Mouse (Mus musculus): ENCODE data around the gene Zmat1. TPM values are rescaled to one million over a fixed set of nuclear protein-coding genes. Genes with fewer than 3 reads are reported as not detected.

The Zmat1 gene
- polyA plus RNA-seq, 1 experiment from 2014 or later, result 6.5 TPM

DNA sequence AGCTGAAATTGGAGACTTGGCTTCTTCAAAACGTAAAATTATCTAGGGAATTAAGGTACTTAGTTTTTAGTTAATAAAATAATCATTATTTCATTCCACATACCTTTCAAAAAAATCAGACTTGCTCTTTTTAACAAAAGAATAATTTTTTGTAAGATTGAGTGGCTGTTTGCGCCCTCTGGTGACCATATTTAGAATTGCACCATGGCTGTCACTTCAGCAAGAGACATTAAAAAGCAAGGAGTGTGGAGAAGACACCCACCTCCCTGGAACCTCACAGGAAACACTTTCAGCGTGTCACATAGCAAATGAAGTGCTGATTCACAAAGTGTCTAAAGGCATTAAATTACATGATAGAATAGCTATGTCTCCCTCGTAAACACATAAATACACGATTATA, 78.6 kb downstream of the Zmat1 start:
- no peak overlapping the region for H3K9ac ChIP-seq (ENCODE audit: low read length)
- H3K4me3 ChIP-seq (ENCODE audit: low read length), result no peak overlapping the region
- no peaks in the 10 kb centered on the region for H3K4me1 ChIP-seq (replicated peaks; ENCODE audit: control insufficient read depth, insufficient read depth, low read length)
- H3K36me3 ChIP-seq (ENCODE audit: control insufficient read depth, insufficient read depth, low read length), result no peaks in the 10 kb centered on the region
- H3K27ac ChIP-seq (ENCODE audit: low read length), result no peak overlapping the region
- no peaks in the 10 kb centered on the region for H3K9me3 ChIP-seq (ENCODE audit: control insufficient read depth, low read length)
- WGBS, result 24% methylated on average over 5 of the region's 5 CpGs
- no peak overlapping the region for H3K4me2 ChIP-seq (ENCODE audit: low read depth, low read length)
- ATAC-seq (ENCODE audit: low read depth), result no peak
- H3K27me3 ChIP-seq (ENCODE audit: control insufficient read depth, insufficient read depth, low read depth, low read length), result no peaks in the 10 kb centered on the region

DNA sequence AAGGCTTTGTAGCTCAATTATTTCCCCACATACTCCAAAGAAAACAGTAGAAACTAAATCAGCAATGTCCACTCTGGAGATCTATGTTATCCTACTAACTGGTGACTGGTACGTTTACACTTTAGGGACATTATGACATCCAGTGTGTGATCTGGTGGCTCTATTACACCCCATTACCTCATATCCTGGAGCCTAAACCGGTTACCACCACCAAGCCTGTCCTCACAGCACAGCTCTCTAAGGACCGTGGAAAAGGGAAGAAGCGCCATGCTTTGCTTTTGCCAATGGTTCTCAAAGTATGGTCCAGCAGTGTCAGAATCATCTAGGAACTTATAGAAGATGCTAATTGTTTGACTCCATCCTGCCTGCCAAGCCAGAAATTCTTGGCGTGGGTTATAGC, 79.1 kb downstream of the Zmat1 start:
- H3K36me3 ChIP-seq (ENCODE audit: control insufficient read depth, insufficient read depth, low read length), result no peaks in the 10 kb centered on the region
- H3K27ac ChIP-seq (ENCODE audit: low read length), result no peak overlapping the region
- no peaks in the 10 kb centered on the region for H3K9me3 ChIP-seq (ENCODE audit: control insufficient read depth, low read length)
- 63% methylated on average over 5 of the region's 5 CpGs for WGBS
- ATAC-seq (ENCODE audit: low read depth), result no peak
- no peak overlapping the region for H3K4me2 ChIP-seq (ENCODE audit: low read depth, low read length)
- no peak overlapping the region for H3K4me3 ChIP-seq (ENCODE audit: low read length)
- H3K27me3 ChIP-seq (ENCODE audit: control insufficient read depth, insufficient read depth, low read depth, low read length), result no peaks in the 10 kb centered on the region
- no peaks in the 10 kb centered on the region for H3K4me1 ChIP-seq (replicated peaks; ENCODE audit: control insufficient read depth, insufficient read depth, low read length)
- no peak overlapping the region for H3K9ac ChIP-seq (ENCODE audit: low read length)

DNA sequence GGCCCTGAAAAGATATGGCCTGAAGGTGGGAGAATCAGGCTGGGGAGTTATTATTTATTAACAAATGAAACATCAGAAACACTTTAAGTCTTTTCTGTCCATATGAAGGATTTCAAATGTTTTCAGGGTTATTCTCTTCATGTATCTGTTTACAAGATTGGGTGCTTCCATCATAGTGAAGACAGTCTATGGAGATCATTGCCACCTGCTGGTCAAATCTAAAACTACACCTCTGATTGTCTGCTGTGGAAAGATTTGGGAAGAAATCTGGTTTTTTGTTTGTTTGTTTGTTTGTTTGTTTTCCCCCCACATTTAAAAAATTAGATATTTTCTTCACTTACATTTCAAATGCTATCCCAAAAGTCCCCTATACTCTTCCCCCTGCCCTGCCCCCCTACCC, 84.0 kb downstream of the Zmat1 start:
- no peaks in the 10 kb centered on the region for H3K4me1 ChIP-seq (replicated peaks; ENCODE audit: control insufficient read depth, insufficient read depth, low read length)
- H3K27me3 ChIP-seq (ENCODE audit: control insufficient read depth, insufficient read depth, low read depth, low read length), result no peaks in the 10 kb centered on the region
- H3K9ac ChIP-seq (ENCODE audit: low read length), result no peak overlapping the region
- no peak overlapping the region for H3K4me2 ChIP-seq (ENCODE audit: low read depth, low read length)
- H3K9me3 ChIP-seq (ENCODE audit: control insufficient read depth, low read length), result no peaks in the 10 kb centered on the region
- no peak for ATAC-seq (ENCODE audit: low read depth)
- no peak overlapping the region for H3K4me3 ChIP-seq (ENCODE audit: low read length)
- no peak overlapping the region for H3K27ac ChIP-seq (ENCODE audit: low read length)
- H3K36me3 ChIP-seq (ENCODE audit: control insufficient read depth, insufficient read depth, low read length), result no peaks in the 10 kb centered on the region

DNA sequence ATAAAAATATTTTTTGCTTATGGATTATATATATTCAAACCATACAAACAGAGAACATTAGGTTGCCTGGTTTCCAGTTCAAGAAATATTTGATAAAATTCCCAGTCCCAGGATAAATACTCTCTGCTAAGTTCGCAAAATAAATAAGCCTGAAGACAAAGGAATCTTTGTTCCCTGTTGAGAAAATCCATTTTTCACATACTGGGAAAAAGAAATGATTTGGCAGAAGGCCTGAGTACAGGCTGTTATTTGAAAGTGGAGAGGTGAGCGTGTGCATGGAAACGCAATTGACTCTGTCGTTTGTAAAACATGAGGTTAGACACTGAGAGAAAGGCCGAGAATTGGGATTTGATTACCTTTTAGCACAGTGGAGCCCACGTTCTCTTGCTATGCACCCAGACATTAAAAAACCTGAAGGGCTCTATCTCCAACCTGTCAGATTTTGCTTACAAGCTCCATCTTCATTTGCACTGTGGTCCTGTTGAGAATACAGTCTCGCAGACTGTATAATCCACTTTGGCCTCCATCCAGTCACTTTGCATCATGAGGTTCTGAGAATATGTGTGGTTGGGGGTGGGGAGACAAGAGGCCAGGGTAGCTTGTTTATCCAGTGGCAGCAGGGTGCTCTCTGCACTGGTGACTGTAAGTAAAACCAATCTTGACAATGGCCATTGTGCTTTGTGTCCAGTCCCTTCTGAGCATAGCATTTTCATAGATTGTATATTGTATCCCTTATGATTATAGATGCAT, 85.2 kb downstream of the Zmat1 start:
- Histone ChIP-seq H3K36me3 (ENCODE audit: control insufficient read depth, insufficient read depth, low read length) (no peaks in the 10 kb centered on the region), H3K9me3 (ENCODE audit: control insufficient read depth, low read length) (no peaks in the 10 kb centered on the region), H3K4me1 (replicated peaks; ENCODE audit: control insufficient read depth, insufficient read depth, low read length) (no peaks in the 10 kb centered on the region), H3K4me3 (ENCODE audit: low read length) (no peak overlapping the region), H3K9ac (ENCODE audit: low read length) (no peak overlapping the region), H3K27ac (ENCODE audit: low read length) (peak overlapping the region; percentile 50; the same call in 1 of the 2 replicates), H3K27me3 (ENCODE audit: control insufficient read depth, insufficient read depth, low read depth, low read length) (no peaks in the 10 kb centered on the region), H3K4me2 (ENCODE audit: low read depth, low read length) (no peak overlapping the region)
- WGBS, result 53% methylated on average over 7 of the region's 7 CpGs
- ATAC-seq (ENCODE audit: low read depth), result no peak

Other genes starting within 250 kb of the Zmat1 start
- gene Armcx2, start 200.0 kb downstream of the Zmat1 start, polyA plus RNA-seq (2015; fragmentation: Nextera tagmentation; extraction: Ambion mirVana), result 64.3 and 70.9 TPM in 2 replicates
- gene Nxf2, start 44.5 kb downstream of the Zmat1 start, polyA plus RNA-seq (2015; fragmentation: Nextera tagmentation; extraction: Ambion mirVana), result 0.88 and 1.2 TPM in 2 replicates
- not detected in 2 replicates for gene Gm15023, start 168.4 kb upstream of the Zmat1 start, polyA plus RNA-seq (2015; fragmentation: Nextera tagmentation; extraction: Ambion mirVana)
- 0.75 and 0.87 TPM in 2 replicates for gene Tceal6, start 201.5 kb upstream of the Zmat1 start, polyA plus RNA-seq (2015; fragmentation: Nextera tagmentation; extraction: Ambion mirVana)

Measured in lung, embryonic 16.5 days (tissue).